Mouse (Mus musculus): ENCODE measurements around the gene Ccdc103. TPM values are rescaled to one million over a fixed set of nuclear protein-coding genes. Genes with fewer than 3 reads are reported as not detected.

Gene Ccdc103
- total RNA-seq, 2 experiments from 2014 or later = 1.6 to 2.4 TPM

GRCm38 (mm10) chr11:102893015-102893651 is 12.1 kb downstream of the Ccdc103 start:
- DNase-seq = no peak

- DNase-seq = no peak
Observed at GRCm38 (mm10) chr11:102894716-102895115, 13.7 kb downstream of the Ccdc103 start.

DNA sequence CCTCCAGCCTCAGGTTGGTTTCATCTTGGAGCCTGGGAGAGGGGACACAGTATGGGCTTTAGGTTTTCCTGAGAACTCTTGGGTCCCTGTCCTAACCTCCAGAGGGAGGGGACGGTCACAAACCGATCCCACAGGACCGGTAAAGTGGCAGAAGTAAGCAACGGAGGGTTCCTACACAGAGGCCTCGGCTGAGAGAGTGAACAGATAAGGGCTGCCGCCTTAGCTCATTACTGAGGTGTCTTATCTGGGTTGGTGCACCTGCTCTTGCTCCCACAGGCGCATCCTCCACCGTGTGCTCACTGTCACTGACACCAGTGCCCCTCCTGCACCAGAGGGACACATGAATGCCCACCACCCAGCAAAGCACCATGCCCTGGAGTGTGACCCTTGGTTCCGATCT is 14.8 kb downstream of the Ccdc103 start:
- no peak for DNase-seq

- DNase-seq = no peak
Observed at GRCm38 (mm10) chr11:102896641-102897040, 15.6 kb downstream of the Ccdc103 start.

DNA sequence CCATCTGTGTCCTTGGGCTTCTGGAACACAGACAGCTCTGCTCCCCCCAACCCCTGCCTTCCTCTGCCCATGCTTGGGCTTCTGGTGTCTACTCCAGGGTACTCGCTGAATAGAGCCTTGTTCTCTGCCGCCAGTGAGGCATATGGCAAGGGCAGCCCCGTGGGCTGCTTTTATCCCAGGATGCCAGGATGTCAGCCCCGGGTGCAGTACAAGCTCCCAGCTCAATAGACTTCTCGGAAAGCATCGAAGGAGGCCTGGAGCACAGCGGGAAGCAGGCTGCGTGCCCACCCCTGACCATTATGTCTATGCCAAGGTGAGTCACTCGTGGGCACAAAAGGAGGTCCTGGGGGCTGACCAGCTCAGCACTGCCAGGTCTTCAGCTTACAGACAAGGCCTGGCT is 17.4 kb downstream of the Ccdc103 start:
- DNase-seq = peak; percentile 60 to 71

DNA sequence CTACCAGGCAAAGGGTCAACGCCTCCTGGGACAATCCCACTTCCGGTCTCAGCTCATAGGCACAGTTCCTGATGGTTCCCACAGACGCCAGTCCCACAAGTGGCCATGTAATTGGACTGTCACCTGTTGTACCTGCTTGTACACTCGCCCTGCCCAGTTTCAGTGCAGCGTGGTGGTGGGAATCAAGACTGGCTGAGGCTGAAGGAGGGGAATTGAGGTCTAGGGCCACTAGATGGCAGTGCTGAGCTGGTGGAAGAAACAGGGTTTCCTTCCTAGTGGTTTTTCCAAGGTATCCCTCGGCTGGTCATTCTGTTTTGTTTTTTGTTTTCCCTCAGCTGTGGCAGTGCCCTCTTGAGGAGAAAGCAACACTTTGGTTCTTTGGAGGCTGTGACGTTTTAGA is 19.8 kb downstream of the Ccdc103 start, which contains the start of gene Gfap:
Gene Gfap (minus strand): TSS at position 150 of the 400 bp plus-strand sequence.
- peak; percentile 82 to 85 for DNase-seq

GRCm38 (mm10) chr11:102901199-102901598 is 20.2 kb downstream of the Ccdc103 start:
- DNase-seq = no peak

- DNase-seq = no peak
Observed at GRCm38 (mm10) chr11:102902107-102902506, 21.1 kb downstream of the Ccdc103 start.

- DNase-seq = no peak
Observed at GRCm38 (mm10) chr11:102903654-102904053, 22.6 kb downstream of the Ccdc103 start.

- DNase-seq = no peak
Observed at GRCm38 (mm10) chr11:102911376-102911775, 30.4 kb downstream of the Ccdc103 start.

DNA sequence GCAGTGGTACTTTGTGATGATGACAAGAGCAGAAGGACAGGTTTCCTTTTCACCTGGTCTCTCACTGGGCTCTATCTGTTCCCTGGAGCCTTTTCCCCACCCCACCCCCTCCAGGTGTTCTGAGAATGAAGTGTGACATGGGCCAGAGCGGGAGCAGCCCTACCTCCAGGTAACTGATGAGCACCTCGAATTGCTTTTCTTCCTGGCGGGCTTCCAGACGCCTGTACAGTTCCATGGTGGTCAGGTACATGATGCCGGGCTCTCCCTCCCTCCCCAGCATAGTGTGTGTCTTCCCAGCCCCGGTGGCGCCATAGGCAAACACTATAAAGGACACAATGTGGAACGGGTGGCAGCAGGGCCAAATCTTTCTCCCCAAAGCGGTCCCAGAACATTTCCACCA is 34.4 kb downstream of the Ccdc103 start:
- no peak for DNase-seq

GRCm38 (mm10) chr11:102918077-102918476 is 37.1 kb downstream of the Ccdc103 start:
- DNase-seq = no peak

- no peak for DNase-seq
Observed at GRCm38 (mm10) chr11:102921491-102921890, 40.5 kb downstream of the Ccdc103 start.

DNA sequence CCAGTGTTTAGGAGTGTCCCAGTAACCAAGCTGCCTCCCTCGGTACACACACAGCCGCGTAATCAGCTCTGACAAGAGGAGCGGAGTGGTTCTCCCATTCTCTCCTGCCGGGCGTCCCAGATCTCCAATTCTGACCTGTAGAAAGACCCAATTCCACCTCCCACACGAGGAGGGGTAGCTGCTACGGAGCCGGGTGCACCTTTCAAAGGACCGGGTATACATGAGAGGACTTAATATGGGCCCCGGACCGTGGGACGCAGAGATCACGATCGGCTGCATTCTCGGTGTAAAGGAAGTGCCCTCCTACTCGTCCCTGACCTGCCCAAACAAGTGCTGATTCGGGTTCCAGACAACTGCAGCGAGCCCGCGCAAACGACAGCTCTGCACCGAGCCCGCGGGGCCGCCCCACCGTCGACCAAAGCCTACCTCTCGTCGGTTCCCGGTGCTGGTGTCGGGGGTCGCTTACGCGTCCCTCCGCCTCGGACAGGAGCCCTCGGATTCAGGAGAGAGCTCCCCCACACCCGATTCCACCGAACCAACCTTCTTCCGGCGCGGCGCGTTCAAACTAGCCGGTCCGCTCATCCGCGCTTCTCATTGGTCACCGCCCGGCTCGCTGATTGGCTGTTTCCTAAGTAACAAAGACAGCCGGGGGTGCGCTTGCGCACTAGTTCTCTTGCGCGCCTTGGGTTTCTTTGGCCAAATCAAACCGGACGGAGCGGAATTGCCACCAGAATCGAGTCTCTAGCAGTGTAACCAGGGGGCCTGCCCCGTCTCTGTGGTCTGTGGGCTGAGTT is 43.8 kb downstream of the Ccdc103 start, which contains the start of gene Kif18b:
Gene Kif18b (minus strand): TSS at position 568 of the 794 bp plus-strand sequence.
- peak; percentile 87 to 88 for DNase-seq

DNA sequence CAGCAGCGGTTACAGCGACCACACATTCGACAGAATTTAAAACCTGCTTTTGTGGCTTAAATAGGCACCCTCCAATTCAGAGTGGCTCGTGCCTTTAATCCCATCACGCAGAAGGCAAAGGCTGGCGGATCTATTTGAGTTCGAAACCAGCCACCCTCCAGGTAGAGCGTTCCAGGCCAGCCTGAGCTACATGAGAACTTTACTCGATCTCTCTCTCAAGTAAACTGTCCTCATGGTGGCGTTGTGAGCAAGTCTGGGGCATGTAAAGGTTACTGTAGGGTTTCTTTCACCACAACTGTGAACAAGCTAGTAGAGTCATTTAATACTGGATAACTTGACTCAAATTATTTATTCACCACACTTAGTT is 44.3 kb downstream of the Ccdc103 start:
- DNase-seq = no peak

- DNase-seq = no peak
Observed at GRCm38 (mm10) chr11:102930672-102931071, 49.7 kb downstream of the Ccdc103 start.

Other genes with a start within 250 kb of the Ccdc103 start
- not detected for gene Meioc, start 217.5 kb upstream of the Ccdc103 start, total RNA-seq (2021)
- 10 to 100 TPM; 36.4 to 39.7 TPM for gene Ccdc43, start 183.4 kb upstream of the Ccdc103 start, total RNA-seq (2021)
- gene Adam11, start 119.8 kb upstream of the Ccdc103 start, total RNA-seq (2021) = 100 to 1,000 TPM; 188 to 201 TPM
- gene Gjc1, start 61.5 kb upstream of the Ccdc103 start, total RNA-seq (2021) = 1 to 10 TPM; 5.1 TPM
- 1 to 10 TPM; 2.0 to 4.6 TPM for gene Higd1b, start 45.4 kb upstream of the Ccdc103 start, total RNA-seq (2021)
- 100 to 1,000 TPM; 129 to 131 TPM for gene Eftud2, start 219 bp upstream of the Ccdc103 start, total RNA-seq (2021)
- not detected for gene Fam187a, start 4.0 kb downstream of the Ccdc103 start, total RNA-seq (2021)
- 100 to 1,000 TPM; 275 to 320 TPM for gene Gfap, start 19.7 kb downstream of the Ccdc103 start, total RNA-seq (2021)
- under 1 TPM; 0.27 to 0.40 TPM for gene Kif18b, start 43.9 kb downstream of the Ccdc103 start, total RNA-seq (2021)
- gene C1ql1, start 65.5 kb downstream of the Ccdc103 start, total RNA-seq (2021) = 10 to 100 TPM; 16.2 to 18.2 TPM
- gene Nmt1, start 147.0 kb downstream of the Ccdc103 start, total RNA-seq (2021) = 100 to 1,000 TPM; 165 to 167 TPM
- gene Dcakd, start 147.1 kb downstream of the Ccdc103 start, total RNA-seq (2021) = 10 to 100 TPM; 88.9 to 96.1 TPM
- 1 to 10 TPM; 9.5 TPM for gene Plcd3, start 220.5 kb downstream of the Ccdc103 start, total RNA-seq (2021)
- gene Acbd4, start 220.5 kb downstream of the Ccdc103 start, total RNA-seq (2021) = 10 to 100 TPM; 76.4 to 86.1 TPM
- gene Hexim1, start 235.0 kb downstream of the Ccdc103 start, total RNA-seq (2021) = 10 to 100 TPM; 52.7 to 56.1 TPM

Measured in layer of hippocampus, postnatal 36 days (tissue).